Mouse (Mus musculus) CH12.LX (cell line): ENCODE results near the gene Exoc7. TPM values are rescaled to one million over a fixed set of nuclear protein-coding genes. Genes with fewer than 3 reads are reported as not detected.

Source experiments
- DNase-seq: peaks from one replicate; pipeline ENCODE4 v3.0.0-alpha.2; 2013; ENCODE audit errors: extremely low read depth
- H3K27ac ChIP-seq: 2 replicates; pipeline ENCODE4 v1.5.1; 2012; ENCODE audit warnings: low read depth, mild to moderate bottlenecking, control low read depth, moderate library complexity; ENCODE audit not compliant: insufficient read depth
- H3K27me3 ChIP-seq: replicated peaks from 2 replicates; pipeline ENCODE3; 2012; ENCODE audit warnings: inconsistent platforms
- H3K36me3 ChIP-seq, 2 experiments: replicated peaks in 1 of 2; 2 replicates each; pipeline versions ENCODE3 to v1.6.1; 2012; ENCODE audit warnings: inconsistent platforms in 1 of 2, low read length in 1 of 2, mild to moderate bottlenecking in 1 of 2, mixed read lengths in 1 of 2, moderate library complexity in 1 of 2; ENCODE audit not compliant: control insufficient read depth in 1 of 2, insufficient read depth in 1 of 2
- H3K4me1 ChIP-seq, 2 experiments: 2 replicates each; pipeline ENCODE4 v1.6.1; 2012; ENCODE audit warnings: inconsistent platforms in 1 of 2, moderate library complexity in 1 of 2; ENCODE audit not compliant: insufficient read depth in 2 of 2, control insufficient read depth in 1 of 2
- H3K4me2 ChIP-seq: 2 replicates; pipeline ENCODE4 v1.6.1; 2012; ENCODE audit warnings: low read depth, mild to moderate bottlenecking, control low read depth; ENCODE audit not compliant: poor library complexity, insufficient read depth, severe bottlenecking
- H3K4me3 ChIP-seq, 3 experiments: fragments of 150-350 bp in 1 of 3; sonication (generic) in 1 of 3; replicated peaks in 1 of 3; 2 replicates each; pipeline versions ENCODE3 to v1.5.1; 2011 to 2012; ENCODE audit warnings: low read depth in 2 of 3, low read length in 2 of 3, mild to moderate bottlenecking in 2 of 3, moderate library complexity in 2 of 3, control low read depth in 1 of 3, improper control_type of control experiment in 1 of 3, inconsistent platforms in 1 of 3, mixed read lengths in 1 of 3; ENCODE audit not compliant: poor library complexity in 1 of 3
- H3K79me2 ChIP-seq: replicated peaks from 2 replicates; pipeline ENCODE4 v1.6.1; 2012; ENCODE audit warnings: mild to moderate bottlenecking, moderate library complexity; ENCODE audit not compliant: control insufficient read depth, poor library complexity, insufficient read depth, severe bottlenecking; ENCODE audit errors: extremely low read depth
- H3K9ac ChIP-seq: 2 replicates; pipeline ENCODE4 v1.6.1; 2012; ENCODE audit warnings: low read depth, mild to moderate bottlenecking, control low read depth, moderate library complexity; ENCODE audit not compliant: insufficient read depth
- H3K9me3 ChIP-seq: replicated peaks from 2 replicates; pipeline ENCODE3; 2012; ENCODE audit warnings: low read length, inconsistent platforms, mixed read lengths
- BHLHE40 ChIP-seq: IDR thresholded peaks from 2 replicates; pipeline ENCODE4 v1.6.1; 2011; ENCODE audit warnings: mild to moderate bottlenecking, low read depth, low read length, improper control_type of control experiment
- CHD1 ChIP-seq: IDR thresholded peaks from 2 replicates; pipeline ENCODE4 v1.6.1; 2012; ENCODE audit warnings: low read depth, low read length, improper control_type of control experiment, inconsistent platforms
- CTCF ChIP-seq, 2 experiments: IDR thresholded peaks in 1 of 2; conservative IDR thresholded peaks in 1 of 2; 2 replicates each; pipeline ENCODE4 v1.5.1; 2011 to 2012; ENCODE audit warnings: low read depth in 2 of 2, low read length in 2 of 2, improper control_type of control experiment in 1 of 2, inconsistent platforms in 1 of 2, mild to moderate bottlenecking in 1 of 2, moderate library complexity in 1 of 2
- E2F4 ChIP-seq: IDR thresholded peaks from 2 replicates; pipeline ENCODE4 v1.6.1; 2011; ENCODE audit warnings: low read depth, low read length, improper control_type of control experiment; ENCODE audit not compliant: insufficient replicate concordance
- ELF1 ChIP-seq: IDR thresholded peaks from 2 replicates; pipeline ENCODE4 v1.6.1; 2014; ENCODE audit warnings: low read depth, mild to moderate bottlenecking, inconsistent platforms, low read length, improper control_type of control experiment
- ETS1 ChIP-seq: conservative IDR thresholded peaks from 2 replicates; pipeline ENCODE4 v1.6.1; 2012; ENCODE audit warnings: low read depth, mild to moderate bottlenecking, inconsistent platforms, low read length, improper control_type of control experiment, moderate library complexity
- HCFC1 ChIP-seq: IDR thresholded peaks from 2 replicates; pipeline ENCODE4 v1.6.1; 2012; ENCODE audit warnings: low read depth, mild to moderate bottlenecking, inconsistent platforms, low read length, improper control_type of control experiment
- IRF4 ChIP-seq: IDR thresholded peaks from 2 replicates; pipeline ENCODE4 v1.6.1; 2014; ENCODE audit warnings: low read depth, mild to moderate bottlenecking, inconsistent platforms, low read length, improper control_type of control experiment
- MAX ChIP-seq: IDR thresholded peaks from 2 replicates; pipeline ENCODE4 v1.6.1; 2011; ENCODE audit warnings: low read length, improper control_type of control experiment
- MAZ ChIP-seq: IDR thresholded peaks from 2 replicates; pipeline ENCODE4 v1.6.1; 2012; ENCODE audit warnings: low read depth, mild to moderate bottlenecking, inconsistent platforms, low read length, improper control_type of control experiment, moderate library complexity
- MEF2A ChIP-seq: IDR thresholded peaks from 2 replicates; pipeline ENCODE4 v1.6.1; 2014; ENCODE audit warnings: low read depth, mild to moderate bottlenecking, inconsistent platforms, low read length, improper control_type of control experiment, borderline replicate concordance
- NRF1 ChIP-seq: IDR thresholded peaks from 2 replicates; pipeline ENCODE4 v1.6.1; 2014; ENCODE audit warnings: low read depth, mild to moderate bottlenecking, inconsistent platforms, low read length, improper control_type of control experiment, moderate library complexity
- POLR2A ChIP-seq: IDR thresholded peaks from 2 replicates; pipeline ENCODE4 v1.6.1; 2011; ENCODE audit warnings: low read depth, mild to moderate bottlenecking, improper control_type of control experiment, low read length
- POLR2AphosphoS2 ChIP-seq: IDR thresholded peaks from 2 replicates; pipeline ENCODE4 v1.6.1; 2011; ENCODE audit warnings: low read depth, low read length, improper control_type of control experiment
- RAD21 ChIP-seq: IDR thresholded peaks from 2 replicates; pipeline ENCODE4 v1.6.1; 2011; ENCODE audit warnings: low read depth, mild to moderate bottlenecking, low read length, improper control_type of control experiment, moderate library complexity
- RCOR1 ChIP-seq: conservative IDR thresholded peaks from 2 replicates; pipeline ENCODE4 v1.6.1; 2012; ENCODE audit warnings: low read depth, mild to moderate bottlenecking, inconsistent platforms, low read length, improper control_type of control experiment
- SIN3A ChIP-seq: IDR thresholded peaks from 2 replicates; pipeline ENCODE4 v1.6.1; 2012; ENCODE audit warnings: low read length, improper control_type of control experiment, inconsistent platforms
- TBP ChIP-seq: conservative IDR thresholded peaks from 2 replicates; pipeline ENCODE4 v1.6.1; 2011; ENCODE audit warnings: low read depth, low read length, improper control_type of control experiment
- TCF12 ChIP-seq: IDR thresholded peaks from 2 replicates; pipeline ENCODE4 v1.6.1; 2014; ENCODE audit warnings: low read depth, mild to moderate bottlenecking, inconsistent platforms, low read length, improper control_type of control experiment
- USF1 ChIP-seq: IDR thresholded peaks from 2 replicates; pipeline ENCODE4 v1.6.1; 2014; ENCODE audit warnings: low read depth, mild to moderate bottlenecking, inconsistent platforms, low read length, improper control_type of control experiment
- USF2 ChIP-seq: conservative IDR thresholded peaks from 2 replicates; pipeline ENCODE4 v1.6.1; 2011; ENCODE audit warnings: low read depth, low read length, improper control_type of control experiment
- ZC3H11A ChIP-seq: IDR thresholded peaks from 2 replicates; pipeline ENCODE4 v1.6.1; 2012; ENCODE audit warnings: low read depth, mild to moderate bottlenecking, inconsistent platforms, low read length, improper control_type of control experiment
- ZKSCAN1 ChIP-seq: IDR thresholded peaks from 2 replicates; pipeline ENCODE4 v1.6.1; 2012; ENCODE audit warnings: low read depth, inconsistent platforms, low read length, improper control_type of control experiment, borderline replicate concordance
- ZNF384 ChIP-seq: IDR thresholded peaks from 2 replicates; pipeline ENCODE4 v1.6.1; 2012; ENCODE audit warnings: low read depth, low read length, improper control_type of control experiment, inconsistent platforms
- dilution Hi-C: fragments of 300-500 bp; cut with MboI; formaldehyde crosslinking; loops from 2 replicates; pipeline ENCODE4 v1.14.3; 2020; ENCODE audit warnings: low sequenced_read_pairs; ENCODE audit not compliant: extremely low pct_unique_long_range_greater_than_20kb, extremely low pct_ligation_motif_present
- in situ Hi-C: fragments of 300-500 bp; cut with MboI; formaldehyde crosslinking; loops from 3 replicates; pipeline ENCODE4 v1.14.3; 2019; ENCODE audit warnings: low sequenced_read_pairs, low pct_ligation_motif_present, low pct_unique_long_range_greater_than_20kb, mixed read lengths
- polyA plus RNA-seq: library from polyadenylated mRNA; unstranded; fragments of >175 nt; gene quantifications from 2 replicates; pipeline ENCODE4 v1.2.1, GENCODE M21; 2012; ENCODE audit warnings: low read depth; ENCODE audit not compliant: insufficient read length
- total RNA-seq, 2 experiments: library from RNA; depleted of rRNA; stranded (reverse); fragments of 300-350 nt in 1 of 2; fragments of >200 nt in 1 of 2; gene quantifications; 2 replicates each; pipeline ENCODE4 v1.2.3; 2012 to 2014

The Exoc7 gene
- total and polyA plus RNA-seq, 3 experiments: 32.2 to 51.8 (median 42.1) TPM

GRCm38 (mm10) chr11:116332983-116333270 lies 25.9 kb upstream of the Exoc7 start:
- Histone ChIP-seq H3K36me3 (peaks cover 0 to 1% of the 10 kb centered on the region in 2 experiments), H3K4me3 (no peak overlapping the region), H3K4me1 (peaks cover 43 to 66% of the 10 kb centered on the region in 2 experiments), H3K4me2 (no peak overlapping the region), H3K79me2 (no peaks in the 10 kb centered on the region), H3K27ac (no peak overlapping the region), H3K27me3 (peaks cover 16% of the 10 kb centered on the region), H3K9ac (no peak overlapping the region), H3K9me3 (no peaks in the 10 kb centered on the region)
- in situ Hi-C loops (no loop called here), dilution Hi-C loops (no loop called here)
- no peak for DNase-seq
- TF ChIP-seq ETS1 (no peak), CTCF (conservative IDR thresholded peaks at IDR 0.05 in 1 of 2, IDR thresholded peaks at IDR 0.05 in 1 of 2; ENCODE audit: low read depth in 2 of 2, low read length in 2 of 2) (no peak), RAD21 (no peak), POLR2AphosphoS2 (no peak), ZNF384 (no peak), MEF2A (no peak), MAX (no peak)

GRCm38 (mm10) chr11:116332232-116332982 lies 25.4 kb upstream of the Exoc7 start:
- no peaks in the 10 kb centered on the region for H3K9me3 ChIP-seq
- H3K36me3 ChIP-seq: no peaks in the 10 kb centered on the region
- H3K27ac ChIP-seq: no peak overlapping the region
- dilution Hi-C loops: no loop called here
- no peak overlapping the region for H3K4me3 ChIP-seq
- H3K9ac ChIP-seq: no peak overlapping the region
- no peaks in the 10 kb centered on the region for H3K79me2 ChIP-seq
- peaks cover 16% of the 10 kb centered on the region for H3K27me3 ChIP-seq
- H3K4me1 ChIP-seq: peaks cover 43 to 65% of the 10 kb centered on the region in 2 experiments
- DNase-seq: no peak
- in situ Hi-C loops: no loop called here
- H3K4me2 ChIP-seq: no peak overlapping the region
- no peak for TF ChIP-seq TBP
- no peak for TF ChIP-seq ETS1
- TF ChIP-seq MAZ: no peak
- TF ChIP-seq ZC3H11A: no peak
- TF ChIP-seq RAD21: no peak
- no peak for TF ChIP-seq BHLHE40

GRCm38 (mm10) chr11:116330211-116330518 lies 23.1 kb upstream of the Exoc7 start:
- in situ Hi-C loops: no loop called here
- TF ChIP-seq NRF1 (no peak), POLR2A (no peak), ZNF384 (no peak), USF2 (no peak), USF1 (no peak), IRF4 (peak; percentile 79), E2F4 (no peak), BHLHE40 (peak; percentile 13; the same call in 1 of the 2 replicates), RCOR1 (no peak), HCFC1 (peak; percentile 26; the same call in 1 of the 2 replicates), TCF12 (peak; percentile 57; the same call in 1 of the 2 replicates), CHD1 (peak; percentile 97), ELF1 (no peak), CTCF (conservative IDR thresholded peaks at IDR 0.05 in 1 of 2, IDR thresholded peaks at IDR 0.05 in 1 of 2; ENCODE audit: low read depth in 2 of 2, low read length in 2 of 2) (no peak), MEF2A (no peak), POLR2AphosphoS2 (no peak), MAZ (peak; percentile 86; the same call in 1 of the 2 replicates), TBP (no peak), ZKSCAN1 (no peak), SIN3A (no peak)

More at GRCm38 (mm10) chr11:116330211-116330518, 23.1 kb upstream of the Exoc7 start:
- no peaks in the 10 kb centered on the region for H3K79me2 ChIP-seq
- H3K27ac ChIP-seq: peak overlapping the region; percentile 94
- H3K9ac ChIP-seq: peak overlapping the region; percentile 24
- H3K4me3 ChIP-seq: no peak overlapping the region
- DNase-seq: no peak
- H3K4me1 ChIP-seq: peaks cover 40 to 68% of the 10 kb centered on the region in 2 experiments
- dilution Hi-C loops: no loop called here
- peaks cover 14% of the 10 kb centered on the region for H3K27me3 ChIP-seq
- H3K4me2 ChIP-seq: peak overlapping the region; percentile 22
- no peaks in the 10 kb centered on the region for H3K36me3 ChIP-seq
- H3K9me3 ChIP-seq: no peaks in the 10 kb centered on the region
